Mouse (Mus musculus): ENCODE data around the gene Cabcoco1. TPM values are rescaled to one million over a fixed set of nuclear protein-coding genes. Genes with fewer than 3 reads are reported as not detected.

The Cabcoco1 gene
- total RNA-seq (2022), result 1 to 10 TPM; 1.8 to 3.5 (median 2.9) TPM

GRCm38 (mm10) chr10:68541139-68541942 is at the start of gene Cabcoco1:
TSS of gene Cabcoco1 (minus strand) at chr10:68541896.
- peak; percentile 30 to 70 for DNase-seq (ENCODE audit: low spot score in 2 of 2)

- no peak for DNase-seq (ENCODE audit: low spot score in 2 of 2)
These were observed 48.0 kb upstream of the Cabcoco1 start for GRCm38 (mm10) chr10:68589530-68590252.

- DNase-seq (ENCODE audit: low spot score in 2 of 2), result no peak
These were observed 45.8 kb upstream of the Cabcoco1 start for GRCm38 (mm10) chr10:68587416-68588040.

- DNase-seq (ENCODE audit: low spot score in 2 of 2), result no peak
These were observed 35.6 kb upstream of the Cabcoco1 start for GRCm38 (mm10) chr10:68577321-68577720.

DNA sequence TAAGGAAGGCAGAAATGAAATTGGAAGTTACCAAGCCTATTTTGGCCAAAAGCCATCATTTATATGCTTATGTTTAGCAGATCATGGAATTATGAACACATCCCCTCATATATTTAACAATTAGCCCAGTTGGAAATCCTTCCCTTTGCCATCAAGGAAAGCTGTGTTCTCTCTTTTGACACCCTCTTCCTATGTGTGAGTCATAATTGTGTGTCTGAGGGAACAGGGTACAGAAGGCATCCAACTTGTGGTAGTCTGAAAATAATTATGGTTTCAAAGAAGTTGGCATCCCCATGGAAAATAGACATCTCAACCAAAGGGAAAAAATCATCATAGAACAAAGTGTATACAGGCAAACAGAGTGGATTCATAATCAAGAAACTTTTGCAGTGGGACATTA is 26.5 kb upstream of the Cabcoco1 start:
- DNase-seq (ENCODE audit: low spot score in 2 of 2), result no peak

- peak in 1 of 2 experiments; percentile 50 for DNase-seq (ENCODE audit: low spot score in 2 of 2)
These were observed 20.6 kb upstream of the Cabcoco1 start for GRCm38 (mm10) chr10:68562344-68562743.

DNA sequence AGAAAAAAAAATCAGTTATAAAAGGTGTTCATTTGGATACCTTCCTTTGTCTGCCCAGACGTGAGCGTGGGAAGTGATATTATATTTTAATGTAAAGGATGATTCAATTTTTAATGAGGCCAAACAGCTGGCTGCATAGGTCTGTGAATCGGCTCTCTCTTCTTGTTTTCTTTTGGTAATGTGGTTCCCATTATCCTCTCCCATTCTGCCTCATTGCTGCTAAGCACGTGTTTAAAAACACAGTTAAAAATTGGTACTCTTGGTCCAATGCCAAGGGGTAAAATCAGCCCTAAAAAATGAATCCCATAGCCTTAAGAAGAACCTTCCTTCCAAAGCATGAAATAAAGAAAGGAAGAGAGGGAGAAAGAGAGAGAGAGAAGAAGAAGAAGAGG is 17.1 kb upstream of the Cabcoco1 start:
- no peak for DNase-seq (ENCODE audit: low spot score in 2 of 2)

- peak; percentile 14 to 73 for DNase-seq (ENCODE audit: low spot score in 2 of 2)
These were observed 16.6 kb upstream of the Cabcoco1 start for GRCm38 (mm10) chr10:68558105-68558827.

DNA sequence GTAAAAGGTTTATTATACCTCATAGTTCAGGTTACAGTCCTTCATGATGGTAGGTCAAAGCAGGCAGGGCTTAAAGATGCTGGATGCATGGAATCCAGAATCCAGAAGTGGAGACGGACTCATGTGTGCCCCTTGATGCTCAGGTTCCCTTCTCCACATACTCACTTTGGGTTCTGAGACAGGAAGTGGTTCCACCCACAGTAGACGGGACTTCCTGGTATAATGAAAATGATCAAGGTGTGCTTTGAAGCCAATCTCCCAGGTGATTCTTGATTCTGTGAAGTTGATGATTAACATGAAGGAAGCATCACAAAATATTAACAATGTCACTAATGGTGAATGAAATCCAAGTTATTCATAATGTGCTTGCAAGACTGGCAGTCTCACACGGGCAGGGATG is 12.0 kb upstream of the Cabcoco1 start:
- no peak for DNase-seq (ENCODE audit: low spot score in 2 of 2)

DNA sequence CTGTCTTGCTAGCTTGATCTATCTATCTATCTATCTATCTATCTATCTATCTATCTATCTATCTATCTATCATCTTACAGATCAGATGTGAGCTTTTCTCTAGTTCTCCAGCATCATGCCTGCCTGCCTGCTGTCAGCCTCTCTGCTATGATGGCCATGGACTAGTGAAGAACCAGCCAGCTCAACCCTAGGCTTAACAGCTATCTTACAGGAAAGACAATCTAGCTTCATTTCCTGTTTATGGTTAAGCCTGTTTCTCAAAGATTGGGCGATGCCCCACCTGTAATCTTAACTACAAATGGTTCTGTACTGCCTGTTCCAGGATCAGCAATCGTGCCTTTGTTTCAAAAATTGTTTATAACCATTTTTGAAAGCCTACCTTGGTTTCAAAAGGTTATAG is 10.9 kb upstream of the Cabcoco1 start:
- DNase-seq (ENCODE audit: low spot score in 2 of 2), result no peak

GRCm38 (mm10) chr10:68551316-68551715 is 9.6 kb upstream of the Cabcoco1 start:
- no peak for DNase-seq (ENCODE audit: low spot score in 2 of 2)

- no peak for DNase-seq (ENCODE audit: low spot score in 2 of 2)
These were observed 9.1 kb upstream of the Cabcoco1 start for GRCm38 (mm10) chr10:68550668-68551267.

GRCm38 (mm10) chr10:68543107-68543506 is 1.4 kb upstream of the Cabcoco1 start:
- no peak for DNase-seq (ENCODE audit: low spot score in 2 of 2)

DNA sequence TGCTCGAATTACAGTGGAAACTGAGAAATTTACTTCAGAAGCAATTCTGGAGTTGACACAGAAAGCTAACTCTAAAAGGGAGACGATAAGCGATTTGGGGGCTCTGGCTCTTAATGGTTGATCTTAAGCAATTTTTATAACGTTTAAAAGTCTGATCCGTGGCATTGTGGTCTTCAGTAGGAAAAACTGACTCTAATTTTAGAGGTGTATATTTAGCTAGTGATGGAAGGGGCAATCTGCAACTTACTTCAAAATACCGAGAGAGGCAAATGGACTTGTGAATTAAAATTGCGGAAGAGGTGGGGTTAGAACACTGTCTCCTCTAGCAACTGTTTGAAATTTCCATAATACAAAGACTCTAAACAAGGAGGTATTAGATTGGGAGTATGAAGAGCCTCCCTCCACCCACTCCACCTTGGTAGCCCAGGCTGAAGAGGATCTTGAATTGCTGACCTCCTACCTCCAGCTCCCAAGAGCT is 286 bp upstream of the Cabcoco1 start:
- no peak for DNase-seq (ENCODE audit: low spot score in 2 of 2)

GRCm38 (mm10) chr10:68540612-68541011 is 1.1 kb downstream of the Cabcoco1 start:
- DNase-seq (ENCODE audit: low spot score in 2 of 2), result no peak

DNA sequence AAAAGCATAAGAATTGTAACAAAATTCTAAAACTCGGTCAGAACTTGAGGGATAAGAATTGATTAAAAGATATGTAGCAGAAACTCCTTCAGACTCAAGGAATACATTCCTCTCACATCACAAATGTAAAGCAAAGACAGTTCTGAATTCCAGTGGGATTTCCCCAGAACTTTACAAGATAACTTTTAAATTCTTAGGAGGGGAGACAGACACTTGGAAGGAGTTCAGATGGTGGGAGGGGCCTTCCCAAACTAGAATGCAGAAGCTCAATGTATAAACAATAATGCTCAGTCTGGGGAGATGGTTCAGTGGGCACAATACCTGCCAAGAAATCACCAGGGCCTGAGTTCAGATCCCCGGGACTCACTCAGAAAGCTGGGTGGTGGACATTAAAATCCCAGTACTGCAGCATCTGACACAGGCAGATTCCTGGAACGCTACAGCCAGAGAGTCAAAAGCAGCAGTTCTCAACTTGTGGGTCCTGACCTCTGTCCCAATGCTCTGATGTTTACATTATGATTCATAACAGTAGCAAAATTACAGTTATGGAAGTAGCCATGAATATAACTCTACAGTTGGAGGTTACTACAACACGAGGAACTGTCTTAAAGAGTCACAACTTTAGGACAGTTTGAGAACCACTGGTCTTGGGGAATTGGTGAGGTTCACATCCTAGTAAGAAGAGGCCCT is 4.3 kb downstream of the Cabcoco1 start:
- no peak for DNase-seq (ENCODE audit: low spot score in 2 of 2)

GRCm38 (mm10) chr10:68529364-68530049 is 12.2 kb downstream of the Cabcoco1 start:
- DNase-seq (ENCODE audit: low spot score in 2 of 2), result no peak

- no peak for DNase-seq (ENCODE audit: low spot score in 2 of 2)
These were observed 12.7 kb downstream of the Cabcoco1 start for GRCm38 (mm10) chr10:68528958-68529357.

GRCm38 (mm10) chr10:68522106-68522505 is 19.6 kb downstream of the Cabcoco1 start:
- DNase-seq (ENCODE audit: low spot score in 2 of 2), result no peak
